In the genomic region with DNA sequence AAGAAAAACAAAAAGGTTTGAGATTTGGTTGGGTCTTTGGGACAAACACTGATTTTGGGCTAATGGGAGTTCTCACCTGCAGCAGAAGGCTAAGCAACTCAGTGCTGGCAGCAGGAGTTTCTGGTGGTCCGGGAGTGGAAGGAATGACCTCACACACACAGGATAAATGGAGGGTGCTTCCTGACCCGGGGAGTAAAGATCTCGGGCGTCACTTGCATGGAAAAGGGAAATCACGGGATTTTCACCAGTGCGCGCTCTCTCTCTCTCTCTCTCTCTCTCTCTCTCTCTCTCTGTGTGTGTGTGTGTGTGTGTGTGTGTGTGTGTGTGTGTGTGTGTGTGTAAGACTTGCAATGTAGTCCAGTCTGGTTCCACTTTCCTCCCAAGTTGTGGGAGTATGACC, we compare ENCODE assay signal across 8 mouse cellular contexts. TPM values are rescaled to one million over a fixed set of nuclear protein-coding genes. Genes with fewer than 3 reads are reported as not detected.
DNase-seq lines count a peak whose midpoint lies in the region; ATAC-seq and TF ChIP-seq lines count a peak whose summit lies in the region.

No protein-coding gene starts in this region.

- H3K27me3 ChIP-seq in spleen, adult 2 months (ENCODE audit: control insufficient read depth, insufficient read depth, low read length) = peaks cover 9% of the 10 kb centered on the region
- peaks cover 45% of the 10 kb centered on the region for H3K27me3 ChIP-seq in liver, embryonic 11.5 days (replicated peaks; ENCODE audit: control insufficient read depth, insufficient read depth, low read length)

- WGBS in spleen, adult 2 months = 66% methylated on average over 7 of the region's 7 CpGs
- WGBS in liver, embryonic 11.5 days = 15% methylated on average over 7 of the region's 7 CpGs

- H3K9ac ChIP-seq in liver, embryonic 11.5 days (ENCODE audit: low read depth, low read length) = no peak overlapping the region

- TF ChIP-seq POLR2A in spleen, adult 2 months (IDR thresholded peaks at IDR 0.05; ENCODE audit: low read depth, low read length) = no peak

- no peaks in the 10 kb centered on the region for H3K36me3 ChIP-seq in spleen, adult 2 months (ENCODE audit: control insufficient read depth, insufficient read depth, low read length)
- H3K36me3 ChIP-seq in liver, embryonic 11.5 days (ENCODE audit: control insufficient read depth, insufficient read depth, low read length) = no peaks in the 10 kb centered on the region

- TF ChIP-seq CTCF in spleen, adult 2 months (IDR thresholded peaks at IDR 0.05; ENCODE audit: extremely low read depth, insufficient read depth, insufficient read length, insufficient replicate concordance) = no peak

- no peaks in the 10 kb centered on the region for H3K9me3 ChIP-seq in liver, embryonic 11.5 days (ENCODE audit: control insufficient read depth, low read length)

- peak overlapping the region; percentile 67 for H3K4me2 ChIP-seq in liver, embryonic 11.5 days

- no peak for ATAC-seq in liver, embryonic 11.5 days (replicated peaks; ENCODE audit: low FRiP score)
- no peak for ATAC-seq in megakaryocyte progenitor cell, adult 5-6 weeks (replicated peaks; ENCODE audit: poor library complexity)

- H3K4me1 ChIP-seq in spleen, adult 2 months (ENCODE audit: control insufficient read depth, insufficient read depth, insufficient read length) = peaks cover 2% of the 10 kb centered on the region
- peaks cover 15% of the 10 kb centered on the region for H3K4me1 ChIP-seq in liver, embryonic 11.5 days (replicated peaks; ENCODE audit: control insufficient read depth, insufficient read depth, low read length)

- DNase-seq in adrenal gland, adult 2 months = peak; percentile 39
- no peak for DNase-seq in adrenal gland, postnatal 14 days
- DNase-seq in spleen, adult 2 months (ENCODE audit: low read depth in 1 of 2, low spot score in 2 of 2) = no peak
- no peak for DNase-seq in spleen, postnatal 10 days (ENCODE audit: low spot score in 2 of 2)
- DNase-seq in liver, embryonic 11.5 days (ENCODE audit: low spot score) = no peak
- no peak for DNase-seq in ovary, postnatal 14 days (ENCODE audit: low spot score)
- no peak for DNase-seq in B cell, adult 2 months

- no peak overlapping the region for H3K4me3 ChIP-seq in spleen, adult 2 months (ENCODE audit: extremely low read depth, insufficient read depth, insufficient read length)
- no peak overlapping the region for H3K4me3 ChIP-seq in liver, embryonic 11.5 days (ENCODE audit: low read depth, low read length)

- peak overlapping the region; percentile 25 for H3K27ac ChIP-seq in spleen, adult 2 months (ENCODE audit: insufficient read depth, low read length)
- H3K27ac ChIP-seq in liver, embryonic 11.5 days (ENCODE audit: low read depth, low read length) = peak overlapping the region; percentile 81

RNA-seq across cellular contexts. Expression of gene Ephb4, which starts 2.1 kb away (rescaled TPM):
- 10 to 100 TPM; 44.3 to 68.9 TPM for total RNA-seq in adrenal gland, adult 2 months (2021)
- polyA plus RNA-seq in adrenal gland, adult 2 months (2012; rRNA removed) = 54.6 and 59.9 TPM in 2 replicates
- 65.1 and 69.7 TPM in 2 replicates for total RNA-seq in adrenal gland, postnatal 14 days (2021)
- 13.5 and 14.8 TPM in 2 replicates for polyA plus RNA-seq in spleen, adult 2 months (2012; rRNA removed)
- 28.2 and 29.9 TPM in 2 replicates for polyA plus RNA-seq in liver, embryonic 11.5 days (2014; fragmentation: Nextera tagmentation; extraction: Ambion mirVana)
- 0.05 and 0.10 TPM in 2 replicates for total RNA-seq in megakaryocyte progenitor cell, adult 5-6 weeks (2015)
- 0.27 TPM in 1 of 2 replicates, not detected in the other for total RNA-seq in megakaryocyte progenitor cell, adult 5-6 weeks (2017)

RNA-seq across cellular contexts. Expression of gene Slc12a9, which starts 14.5 kb away (rescaled TPM):
- 10 to 100 TPM in 1 of 2 experiments, 1 to 10 TPM in 1; 7.3 to 12.4 TPM for total RNA-seq in adrenal gland, adult 2 months (2021)
- 30.4 and 33.0 TPM in 2 replicates for polyA plus RNA-seq in adrenal gland, adult 2 months (2012; rRNA removed)
- 9.4 and 13.0 TPM in 2 replicates for total RNA-seq in adrenal gland, postnatal 14 days (2021)
- polyA plus RNA-seq in spleen, adult 2 months (2012; rRNA removed) = 25.8 and 29.7 TPM in 2 replicates
- 6.4 and 7.0 TPM in 2 replicates for polyA plus RNA-seq in liver, embryonic 11.5 days (2014; fragmentation: Nextera tagmentation; extraction: Ambion mirVana)
- 2.4 and 4.4 TPM in 2 replicates for total RNA-seq in megakaryocyte progenitor cell, adult 5-6 weeks (2015)
- 5.3 and 5.7 TPM in 2 replicates for total RNA-seq in megakaryocyte progenitor cell, adult 5-6 weeks (2017)

RNA-seq across cellular contexts. Expression of gene Trip6, which starts 33.7 kb away (rescaled TPM):
- 10 to 100 TPM; 28.3 to 41.4 TPM for total RNA-seq in adrenal gland, adult 2 months (2021)
- polyA plus RNA-seq in adrenal gland, adult 2 months (2012; rRNA removed) = 108 TPM in 2 replicates
- total RNA-seq in adrenal gland, postnatal 14 days (2021) = 29.2 and 34.7 TPM in 2 replicates
- 19.8 and 20.6 TPM in 2 replicates for polyA plus RNA-seq in spleen, adult 2 months (2012; rRNA removed)
- polyA plus RNA-seq in liver, embryonic 11.5 days (2014; fragmentation: Nextera tagmentation; extraction: Ambion mirVana) = 31.0 and 31.6 TPM in 2 replicates
- 4.0 and 6.7 TPM in 2 replicates for total RNA-seq in megakaryocyte progenitor cell, adult 5-6 weeks (2015)
- 7.1 and 7.5 TPM in 2 replicates for total RNA-seq in megakaryocyte progenitor cell, adult 5-6 weeks (2017)

RNA-seq across cellular contexts. Expression of gene Srrt, which starts 40.4 kb away (rescaled TPM):
- total RNA-seq in adrenal gland, adult 2 months (2021) = 100 to 1,000 TPM; 135 to 172 TPM
- 138 and 150 TPM in 2 replicates for polyA plus RNA-seq in adrenal gland, adult 2 months (2012; rRNA removed)
- total RNA-seq in adrenal gland, postnatal 14 days (2021) = 139 and 168 TPM in 2 replicates
- polyA plus RNA-seq in spleen, adult 2 months (2012; rRNA removed) = 172 and 175 TPM in 2 replicates
- polyA plus RNA-seq in liver, embryonic 11.5 days (2014; fragmentation: Nextera tagmentation; extraction: Ambion mirVana) = 165 and 169 TPM in 2 replicates
- total RNA-seq in megakaryocyte progenitor cell, adult 5-6 weeks (2015) = 133 and 143 TPM in 2 replicates
- total RNA-seq in megakaryocyte progenitor cell, adult 5-6 weeks (2017) = 241 and 321 TPM in 2 replicates

RNA-seq across cellular contexts. Expression of gene Ufsp1, which starts 53.4 kb away (rescaled TPM):
- total RNA-seq in adrenal gland, adult 2 months (2021) = 10 to 100 TPM in 1 of 2 experiments, 1 to 10 TPM in 1; 9.6 to 15.3 TPM
- 29.8 and 37.9 TPM in 2 replicates for polyA plus RNA-seq in adrenal gland, adult 2 months (2012; rRNA removed)
- 8.0 and 11.9 TPM in 2 replicates for total RNA-seq in adrenal gland, postnatal 14 days (2021)
- polyA plus RNA-seq in spleen, adult 2 months (2012; rRNA removed) = 10.3 and 11.1 TPM in 2 replicates
- polyA plus RNA-seq in liver, embryonic 11.5 days (2014; fragmentation: Nextera tagmentation; extraction: Ambion mirVana) = 13.3 and 13.5 TPM in 2 replicates
- total RNA-seq in megakaryocyte progenitor cell, adult 5-6 weeks (2015) = 0.61 and 2.9 TPM in 2 replicates
- 1.3 and 3.8 TPM in 2 replicates for total RNA-seq in megakaryocyte progenitor cell, adult 5-6 weeks (2017)

Comparison
In these comparisons a context has a peak if more than half of its experiments do, and no peak if none do; other contexts are left out.
1. RNA of gene Ephb4, which starts 2.1 kb away (total RNA-seq): 44.3 to 68.9 TPM in adrenal gland, adult 2 months and 65.1 to 69.7 TPM in adrenal gland, postnatal 14 days; 0.05 to 0.27 TPM in megakaryocyte progenitor cell, adult 5-6 weeks; every median in the first group is over 10 times any median in the second.